Comparison of ENCODE assay signal across 1 mouse cellular context in the genomic region with DNA sequence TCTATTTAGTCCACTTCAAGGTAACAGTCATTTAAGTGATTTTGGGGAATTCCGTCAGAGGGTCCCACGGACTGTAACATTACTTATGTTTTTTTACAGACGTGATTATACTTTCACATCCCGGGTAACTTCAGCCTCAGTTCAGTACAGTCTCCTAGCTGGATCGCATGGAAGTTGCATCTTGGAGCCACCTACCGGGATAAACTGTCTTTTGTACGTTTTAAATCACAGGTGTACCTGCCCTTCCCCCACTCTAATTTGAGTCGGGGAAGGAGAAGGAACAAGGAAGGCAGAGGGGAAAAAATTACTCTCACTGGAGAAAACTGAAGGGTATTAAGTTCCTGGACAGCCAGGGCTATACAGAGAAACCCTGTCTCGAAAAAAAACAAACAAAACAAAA.
TF ChIP-seq lines count a peak whose summit lies in the region.

No protein-coding gene starts in this region.

TF ChIP-seq in CH12.LX, 34 proteins besides CTCF, POLR2A, EP300 and RAD21 (continued from another document):
- TF ChIP-seq USF1 (IDR thresholded peaks at IDR 0.05; ENCODE audit: low read depth, low read length): no peak
- no peak for TF ChIP-seq MAZ (IDR thresholded peaks at IDR 0.05; ENCODE audit: low read depth, low read length)
- TF ChIP-seq JUND (conservative IDR thresholded peaks at IDR 0.05; ENCODE audit: low read depth, low read length): peak; percentile 23; the same call in 1 of the 2 replicates
- TF ChIP-seq USF2 (conservative IDR thresholded peaks at IDR 0.05; ENCODE audit: low read depth, low read length): no peak
- TF ChIP-seq MEF2A (IDR thresholded peaks at IDR 0.05; ENCODE audit: borderline replicate concordance, low read depth, low read length): 0 out of 2 replicates have a peak, but pooled peaks have one; percentile 37
- no peak for TF ChIP-seq NRF1 (IDR thresholded peaks at IDR 0.05; ENCODE audit: low read depth, low read length)
- TF ChIP-seq CHD1 (IDR thresholded peaks at IDR 0.05; ENCODE audit: low read depth, low read length): no peak
- peak; percentile 81 for TF ChIP-seq CHD2 (IDR thresholded peaks at IDR 0.05; ENCODE audit: low read length)
- no peak for TF ChIP-seq MYC (IDR thresholded peaks at IDR 0.05; ENCODE audit: low read depth, low read length)
